Mouse (Mus musculus) cerebellum, postnatal 14 days (tissue): ENCODE results near the gene Rhod.
"Not testable (repeated sequence)": the region's sequence is repeated elsewhere in the genome, so short reads cannot be mapped to it uniquely, and the experiment has no call there.

ENCODE experiments used
- DNase-seq, 2 experiments: peaks; one replicate each; pipeline ENCODE4 v3.0.0; 2021; ENCODE audit warnings: mixed read lengths in 2 of 2

Rhod gene

GRCm38 (mm10) chr19:4439161-4439801 lies at the start of gene Rhod:
Gene Rhod (minus strand): TSS chr19:4439432.
- no peak for DNase-seq

- DNase-seq = peak in 1 of 2 experiments; percentile 43
Observed at GRCm38 (mm10) chr19:4487877-4488276, 48.6 kb upstream of the Rhod start.

GRCm38 (mm10) chr19:4485006-4485405 lies 45.8 kb upstream of the Rhod start:
- no peak for DNase-seq

GRCm38 (mm10) chr19:4482111-4482859 lies 43.1 kb upstream of the Rhod start:
- DNase-seq = peak; percentile 66 to 78

GRCm38 (mm10) chr19:4481326-4481725 lies 42.1 kb upstream of the Rhod start:
- peak; percentile 56 to 73 for DNase-seq

GRCm38 (mm10) chr19:4480041-4480440 lies 40.8 kb upstream of the Rhod start:
- DNase-seq = peak; percentile 65 to 75

- no peak for DNase-seq
Observed at GRCm38 (mm10) chr19:4478190-4478516, 38.9 kb upstream of the Rhod start.

- DNase-seq = peak; percentile 87 to 90
Observed at GRCm38 (mm10) chr19:4477345-4478189, 38.3 kb upstream of the Rhod start, which contains the start of gene Syt12. Gene Syt12 (minus strand): TSS chr19:4477447.

- DNase-seq = peak; percentile 83 to 89
Observed at GRCm38 (mm10) chr19:4476601-4477257, 37.5 kb upstream of the Rhod start.

- DNase-seq = peak; percentile 46 to 62
Observed at GRCm38 (mm10) chr19:4475224-4475925, 36.1 kb upstream of the Rhod start.

GRCm38 (mm10) chr19:4474739-4475138 lies 35.5 kb upstream of the Rhod start:
- no peak for DNase-seq

- peak in 1 of 2 experiments; percentile 47 for DNase-seq
Observed at GRCm38 (mm10) chr19:4473549-4473948, 34.3 kb upstream of the Rhod start.

- peak; percentile 52 to 80 for DNase-seq
Observed at GRCm38 (mm10) chr19:4468363-4468762, 29.1 kb upstream of the Rhod start.

- DNase-seq = no peak
Observed at GRCm38 (mm10) chr19:4464666-4465065, 25.4 kb upstream of the Rhod start.

GRCm38 (mm10) chr19:4461981-4462380 lies 22.7 kb upstream of the Rhod start:
- DNase-seq = no peak

- DNase-seq = peak; percentile 78 to 89
Observed at GRCm38 (mm10) chr19:4456227-4456626, 17.0 kb upstream of the Rhod start.

- no peak for DNase-seq
Observed at GRCm38 (mm10) chr19:4455071-4455800, 16.0 kb upstream of the Rhod start.

GRCm38 (mm10) chr19:4454040-4454439 lies 14.8 kb upstream of the Rhod start:
- DNase-seq = not testable (repeated sequence)

GRCm38 (mm10) chr19:4452525-4452924 lies 13.3 kb upstream of the Rhod start:
- DNase-seq = no peak

GRCm38 (mm10) chr19:4451965-4452364 lies 12.7 kb upstream of the Rhod start:
- DNase-seq = peak in 1 of 2 experiments; percentile 50

- DNase-seq = no peak
Observed at GRCm38 (mm10) chr19:4451098-4451497, 11.9 kb upstream of the Rhod start.
